Mouse (Mus musculus) adrenal gland (tissue): ENCODE measurements around the gene Vmn1r68.

Experiments
- intact Hi-C: fragments of 180-260 bp; cut with DNase I; formaldehyde crosslinking; loops from one replicate; pipeline ENCODE4 v1.15.1; 2025
- long read RNA-seq, 2 experiments: library from polyadenylated mRNA; unstranded; transcript quantifications; one replicate each; pipeline ENCODE4 v2.0.0; 2020; ENCODE audit warnings: borderline replicate concordance in 1 of 2; ENCODE audit not compliant: insufficient replicate concordance in 1 of 2

Vmn1r68 gene
- long read RNA-seq, experiment 1, result 0 reads
- long read RNA-seq, experiment 2, result 0 reads

DNA sequence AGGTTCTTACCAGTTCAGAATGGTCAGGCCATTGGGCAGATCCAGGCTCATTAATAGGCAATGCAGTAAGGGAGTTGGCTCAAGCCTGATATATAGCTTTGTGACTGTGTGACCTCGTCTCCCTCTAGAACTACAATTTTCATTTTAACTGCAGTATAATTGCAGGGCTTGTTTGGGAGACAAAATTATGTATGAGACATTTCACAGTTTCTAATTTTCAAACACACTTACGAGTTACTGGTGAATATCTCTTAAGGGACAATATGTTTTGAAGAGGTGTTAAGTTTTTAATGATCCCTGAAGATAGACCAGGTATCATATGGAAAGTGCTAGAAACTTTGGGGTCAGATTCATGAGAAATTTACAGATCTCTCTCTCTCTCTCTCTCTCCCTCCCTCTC lies at the start of gene Vmn1r68:
Gene Vmn1r68, minus strand, starts transcription at position 101 of the 400 bp plus-strand sequence.
- intact Hi-C loops, result no loop called here

DNA sequence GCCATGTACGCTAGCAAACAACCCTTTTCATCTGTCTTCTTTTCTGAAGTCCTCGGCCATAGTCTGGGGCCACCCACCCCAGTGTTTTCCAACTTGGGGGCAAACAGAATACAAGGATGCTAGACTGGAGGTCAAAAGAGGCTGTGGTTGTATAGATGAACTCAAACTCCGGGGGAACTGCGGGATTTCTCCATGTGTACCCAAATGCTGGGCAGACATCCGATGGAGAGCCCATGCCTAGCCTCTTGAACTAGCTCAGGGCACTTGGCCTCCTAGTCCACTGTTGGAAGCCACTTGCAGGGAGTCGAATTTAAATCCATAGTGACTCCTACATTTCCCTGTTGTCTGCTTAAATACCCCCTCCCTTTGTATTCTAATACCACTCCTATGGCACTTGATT lies 62.7 kb downstream of the Vmn1r68 start:
- intact Hi-C loops, result no loop called here

DNA sequence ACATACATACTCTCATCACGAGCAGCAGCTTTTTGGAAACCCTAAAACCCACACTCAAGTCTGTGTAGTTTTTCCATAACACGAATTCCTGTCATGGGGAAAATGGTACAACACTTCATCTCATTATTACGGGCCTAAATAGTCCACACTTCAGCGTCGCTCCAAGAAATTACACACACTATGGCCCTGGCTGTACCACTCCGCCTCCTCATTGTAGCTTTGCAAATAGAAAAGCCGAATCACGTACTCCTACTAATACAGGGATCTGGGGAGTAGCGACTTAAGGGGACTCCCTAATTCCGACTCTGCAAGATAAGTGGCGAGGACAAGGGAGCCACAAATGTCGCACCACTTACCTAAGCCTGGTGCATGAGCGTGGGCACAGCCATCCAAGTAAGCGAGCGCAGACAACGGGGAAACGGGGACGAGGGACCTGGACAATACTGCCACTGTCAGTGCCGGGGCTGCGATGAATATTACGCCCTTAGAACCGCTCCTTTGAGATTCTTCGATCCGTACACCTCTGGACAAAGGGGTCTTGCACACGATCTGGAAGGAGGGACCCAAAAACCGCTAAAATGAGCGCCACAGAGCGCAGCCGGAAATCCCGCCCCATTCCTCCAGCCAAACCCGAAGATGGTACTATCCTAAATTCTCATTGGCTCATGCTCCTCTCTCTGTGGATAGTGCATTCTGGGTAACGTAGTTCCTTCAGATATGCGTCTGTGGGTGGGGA lies 63.3 kb downstream of the Vmn1r68 start, which contains the start of gene Zik1:
Gene Zik1, minus strand, starts transcription at position 609 of the 736 bp plus-strand sequence.
- intact Hi-C loops, result no loop called here

DNA sequence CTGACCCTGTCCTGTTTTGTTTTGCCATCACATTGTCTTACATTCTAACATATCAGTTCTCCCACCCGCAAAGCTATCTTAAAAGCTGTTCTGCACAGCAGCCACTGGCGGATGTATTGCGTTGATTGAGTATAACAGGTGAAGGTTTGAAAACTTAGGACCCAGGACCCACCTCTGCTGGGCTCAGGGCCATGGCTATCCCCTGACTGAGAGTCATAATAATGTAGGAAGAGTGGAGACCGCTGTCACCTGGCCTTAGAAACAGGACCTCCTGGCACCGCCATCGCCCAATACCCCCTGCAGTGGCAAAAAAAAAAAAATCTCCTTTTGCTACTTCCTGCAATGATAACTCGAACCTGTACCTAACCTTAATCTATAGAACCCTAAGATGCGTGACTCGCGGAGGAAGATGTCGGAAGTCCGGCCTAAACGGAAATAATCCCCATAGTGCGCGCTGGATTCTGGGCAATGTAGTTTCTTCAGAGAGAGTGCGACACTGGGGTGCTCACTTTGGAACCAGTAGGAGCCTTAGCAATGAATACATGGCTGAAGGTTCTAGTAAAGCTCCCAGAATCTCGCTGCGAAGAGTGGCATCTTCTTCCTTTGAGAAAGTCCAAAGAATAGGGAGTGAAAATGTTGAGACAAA lies 77.6 kb downstream of the Vmn1r68 start:
- intact Hi-C loops, result no loop called here

DNA sequence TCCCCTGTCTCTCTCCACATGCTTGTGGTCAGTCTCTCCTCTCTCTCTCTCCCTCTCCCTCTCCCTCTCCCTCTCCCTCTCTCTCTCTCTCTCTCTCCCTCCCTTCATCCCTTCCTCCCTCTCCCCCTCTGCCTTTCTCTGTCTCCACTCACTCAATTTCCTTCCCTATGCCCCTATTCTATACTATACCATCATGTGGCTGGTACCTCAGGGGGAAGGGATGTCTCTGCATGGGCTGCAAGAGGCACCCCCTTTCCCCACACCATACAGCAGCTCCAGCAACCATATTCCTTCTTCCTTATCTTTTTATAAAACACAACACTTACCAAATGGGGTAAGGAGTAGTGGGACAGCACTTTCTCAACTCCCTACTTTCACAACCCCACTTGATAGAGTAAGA lies 78.5 kb downstream of the Vmn1r68 start:
- intact Hi-C loops, result no loop called here

DNA sequence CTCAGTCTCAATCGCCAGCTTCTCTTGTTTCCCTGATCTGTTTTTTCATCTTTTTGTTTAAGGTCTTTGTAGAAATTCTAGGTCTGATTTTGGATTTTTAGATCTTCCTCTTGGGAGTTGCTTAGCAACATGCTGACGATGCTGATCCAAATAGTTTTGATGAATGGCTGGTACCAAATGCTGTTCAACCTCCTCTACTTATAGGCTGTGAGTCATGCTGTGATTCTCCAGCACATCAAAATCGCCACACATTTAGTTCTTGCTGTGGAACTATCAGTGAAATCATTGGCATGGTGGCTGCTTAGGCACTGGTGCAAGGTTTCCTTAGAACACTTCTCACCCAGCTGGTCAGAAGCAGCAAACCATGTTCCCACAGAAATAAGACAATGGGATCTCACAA lies 100.1 kb downstream of the Vmn1r68 start:
- intact Hi-C loops, result no loop called here
